Mouse (Mus musculus) MEL (cell line): ENCODE data around the gene Top3a. TPM values are rescaled to one million over a fixed set of nuclear protein-coding genes. Genes with fewer than 3 reads are reported as not detected.

ENCODE experiments used
- DNase-seq: peaks from one replicate; pipeline ENCODE4 v3.0.0; 2011; ENCODE audit warnings: low read depth, low spot score
- H3K27ac ChIP-seq: 2 replicates; pipeline ENCODE4 v1.5.1; 2012; ENCODE audit warnings: low read depth, mild to moderate bottlenecking, control low read depth, low read length, moderate library complexity; ENCODE audit not compliant: control insufficient read depth
- H3K27me3 ChIP-seq, 2 experiments: fragments of 150-350 bp in 1 of 2; sonication (generic) in 1 of 2; 2 replicates each; pipeline ENCODE4 v1.6.1; 2012; ENCODE audit warnings: low read length in 2 of 2, mild to moderate bottlenecking in 2 of 2, improper control_type of control experiment in 1 of 2, moderate library complexity in 1 of 2; ENCODE audit not compliant: insufficient read depth in 2 of 2, control insufficient read depth in 1 of 2
- H3K36me3 ChIP-seq, 2 experiments: 2 replicates each; pipeline ENCODE4 v1.6.1; 2012 to 2014; ENCODE audit warnings: low read length in 2 of 2, improper control_type of control experiment in 1 of 2, inconsistent platforms in 1 of 2, mild to moderate bottlenecking in 1 of 2; ENCODE audit not compliant: insufficient read depth in 2 of 2, control insufficient read depth in 1 of 2
- H3K4me1 ChIP-seq, 2 experiments: fragments of 150-350 bp in 1 of 2; sonication (generic) in 1 of 2; 2 replicates each; pipeline ENCODE4 v1.6.1; 2012; ENCODE audit warnings: low read length in 2 of 2, improper control_type of control experiment in 1 of 2, mild to moderate bottlenecking in 1 of 2; ENCODE audit not compliant: insufficient read depth in 2 of 2, control insufficient read depth in 1 of 2
- H3K4me3 ChIP-seq, 2 experiments: fragments of 150-350 bp in 1 of 2; sonication (generic) in 1 of 2; 2 replicates each; pipeline ENCODE4 v1.5.1; 2012; ENCODE audit warnings: low read depth in 2 of 2, low read length in 2 of 2, mild to moderate bottlenecking in 2 of 2, moderate library complexity in 2 of 2, control low read depth in 1 of 2, improper control_type of control experiment in 1 of 2; ENCODE audit not compliant: control insufficient read depth in 1 of 2, insufficient read depth in 1 of 2
- H3K79me2 ChIP-seq: 2 replicates; pipeline ENCODE4 v1.6.1; 2012; ENCODE audit warnings: mild to moderate bottlenecking, low read length, moderate library complexity; ENCODE audit not compliant: control insufficient read depth, poor library complexity, insufficient read depth
- H3K9ac ChIP-seq: 2 replicates; pipeline ENCODE4 v1.6.1; 2012; ENCODE audit warnings: low read depth, mild to moderate bottlenecking, control low read depth, low read length, moderate library complexity; ENCODE audit not compliant: control insufficient read depth, poor library complexity, severe bottlenecking
- H3K9me3 ChIP-seq: fragments of 150-350 bp; sonication (generic); replicated peaks from 2 replicates; pipeline ENCODE4 v1.6.1; 2012; ENCODE audit warnings: mild to moderate bottlenecking, low read length, improper control_type of control experiment, moderate library complexity; ENCODE audit not compliant: insufficient read depth
- BHLHE40 ChIP-seq: IDR thresholded peaks from 2 replicates; pipeline ENCODE4 v1.6.1; 2012; ENCODE audit warnings: low read depth, mild to moderate bottlenecking, inconsistent platforms, low read length, improper control_type of control experiment, borderline replicate concordance
- CHD2 ChIP-seq: IDR thresholded peaks from 2 replicates; pipeline ENCODE4 v1.6.1; 2011; ENCODE audit warnings: low read length, improper control_type of control experiment
- CTCF ChIP-seq, 3 experiments: IDR thresholded peaks in 2 of 3; conservative IDR thresholded peaks in 1 of 3; 2 replicates each; pipeline ENCODE4 v1.5.1; 2011 to 2012; ENCODE audit warnings: low read length in 3 of 3, low read depth in 2 of 3, mild to moderate bottlenecking in 2 of 3, improper control_type of control experiment in 1 of 3, inconsistent platforms in 1 of 3, mixed read lengths in 1 of 3, moderate library complexity in 1 of 3; ENCODE audit not compliant: control insufficient read depth in 1 of 3, insufficient read depth in 1 of 3, poor library complexity in 1 of 3, severe bottlenecking in 1 of 3
- ELF1 ChIP-seq: IDR thresholded peaks from 2 replicates; pipeline ENCODE4 v1.6.1; 2014; ENCODE audit warnings: low read depth, mild to moderate bottlenecking, inconsistent platforms, low read length, improper control_type of control experiment, moderate library complexity
- EP300 ChIP-seq, 2 experiments: IDR thresholded peaks; 2 replicates each; pipeline ENCODE4 v1.6.1; 2011; ENCODE audit warnings: improper control_type of control experiment in 2 of 2, low read length in 2 of 2, low read depth in 1 of 2, mild to moderate bottlenecking in 1 of 2
- GABPA ChIP-seq: IDR thresholded peaks from 2 replicates; pipeline ENCODE4 v1.6.1; 2012; ENCODE audit warnings: low read depth, mild to moderate bottlenecking, inconsistent platforms, low read length, improper control_type of control experiment, moderate library complexity
- GATA1 ChIP-seq: IDR thresholded peaks from 2 replicates; pipeline ENCODE4 v1.6.1; 2011; ENCODE audit warnings: low read depth, low read length, improper control_type of control experiment
- MAFK ChIP-seq: IDR thresholded peaks from 2 replicates; pipeline ENCODE4 v1.6.1; 2011; ENCODE audit warnings: low read depth, mild to moderate bottlenecking, low read length, improper control_type of control experiment, borderline replicate concordance
- MAZ ChIP-seq: IDR thresholded peaks from 2 replicates; pipeline ENCODE4 v1.6.1; 2012; ENCODE audit warnings: low read depth, mild to moderate bottlenecking, inconsistent platforms, low read length, improper control_type of control experiment
- MEF2A ChIP-seq: IDR thresholded peaks from 2 replicates; pipeline ENCODE4 v1.6.1; 2014; ENCODE audit warnings: low read depth, mild to moderate bottlenecking, inconsistent platforms, low read length, improper control_type of control experiment; ENCODE audit not compliant: poor library complexity, insufficient replicate concordance, severe bottlenecking; ENCODE audit errors: extremely low read depth
- MYC ChIP-seq: IDR thresholded peaks from 2 replicates; pipeline ENCODE4 v1.6.1; 2011; ENCODE audit warnings: low read depth, mild to moderate bottlenecking, low read length, improper control_type of control experiment, moderate library complexity
- POLR2A ChIP-seq, 2 experiments: IDR thresholded peaks; 2 replicates each; pipeline ENCODE4 v1.6.1; 2011 to 2012; ENCODE audit warnings: low read length in 2 of 2, mild to moderate bottlenecking in 2 of 2, control low read depth in 1 of 2, improper control_type of control experiment in 1 of 2, low read depth in 1 of 2, moderate library complexity in 1 of 2; ENCODE audit not compliant: control insufficient read depth in 1 of 2, insufficient read depth in 1 of 2, poor library complexity in 1 of 2
- POLR2AphosphoS2 ChIP-seq: IDR thresholded peaks from 2 replicates; pipeline ENCODE4 v1.6.1; 2011; ENCODE audit warnings: low read length, improper control_type of control experiment
- POLR2AphosphoS5 ChIP-seq: IDR thresholded peaks from 2 replicates; pipeline ENCODE4 v1.6.1; 2012; ENCODE audit warnings: low read depth, borderline replicate concordance, mild to moderate bottlenecking, inconsistent platforms, low read length, moderate library complexity, mixed read lengths
- RAD21 ChIP-seq: IDR thresholded peaks from 2 replicates; pipeline ENCODE4 v1.6.1; 2011; ENCODE audit warnings: mild to moderate bottlenecking, low read depth, low read length, improper control_type of control experiment
- RCOR1 ChIP-seq: IDR thresholded peaks from 2 replicates; pipeline ENCODE4 v1.6.1; 2012; ENCODE audit warnings: low read depth, mild to moderate bottlenecking, inconsistent platforms, low read length, improper control_type of control experiment
- SIN3A ChIP-seq: IDR thresholded peaks from 2 replicates; pipeline ENCODE4 v1.6.1; 2012; ENCODE audit warnings: low read length, improper control_type of control experiment, inconsistent platforms
- TBP ChIP-seq: IDR thresholded peaks from 2 replicates; pipeline ENCODE4 v1.8.0; 2011; ENCODE audit warnings: low read depth, low read length, improper control_type of control experiment
- UBTF ChIP-seq: IDR thresholded peaks from 2 replicates; pipeline ENCODE4 v1.6.1; 2012; ENCODE audit warnings: low read depth, mild to moderate bottlenecking, inconsistent platforms, low read length, improper control_type of control experiment, moderate library complexity, borderline replicate concordance; ENCODE audit not compliant: insufficient read depth
- ZC3H11A ChIP-seq: IDR thresholded peaks from 2 replicates; pipeline ENCODE4 v1.6.1; 2012; ENCODE audit warnings: low read depth, mild to moderate bottlenecking, inconsistent platforms, low read length, improper control_type of control experiment
- ZKSCAN1 ChIP-seq: IDR thresholded peaks from 2 replicates; pipeline ENCODE4 v1.6.1; 2012; ENCODE audit warnings: low read depth, mild to moderate bottlenecking, inconsistent platforms, low read length, improper control_type of control experiment, moderate library complexity
- ZMIZ1 ChIP-seq: IDR thresholded peaks from 2 replicates; pipeline ENCODE4 v1.6.1; 2012; ENCODE audit warnings: low read depth, mild to moderate bottlenecking, inconsistent platforms, low read length, improper control_type of control experiment, moderate library complexity
- polyA plus RNA-seq, 2 experiments: library from polyadenylated mRNA; stranded (reverse) in 1 of 2; unstranded in 1 of 2; fragments of >175 nt in 1 of 2; fragments of >200 nt in 1 of 2; gene quantifications; 2 replicates each; pipeline versions ENCODE4 v1.2.1 to v1.2.4; 2012; ENCODE audit warnings: low replicate concordance in 2 of 2, low read depth in 1 of 2; ENCODE audit not compliant: insufficient read length in 2 of 2, insufficient read depth in 1 of 2, missing spikeins in 1 of 2
- total RNA-seq: library from RNA; depleted of rRNA; stranded (reverse); fragments of 300-350 nt; gene quantifications from 2 replicates; pipeline ENCODE4 v1.2.3, GENCODE M21; 2012

The Top3a gene
- total and polyA plus RNA-seq, 3 experiments = 17.7 to 18.4 TPM; not detected in 1

DNA sequence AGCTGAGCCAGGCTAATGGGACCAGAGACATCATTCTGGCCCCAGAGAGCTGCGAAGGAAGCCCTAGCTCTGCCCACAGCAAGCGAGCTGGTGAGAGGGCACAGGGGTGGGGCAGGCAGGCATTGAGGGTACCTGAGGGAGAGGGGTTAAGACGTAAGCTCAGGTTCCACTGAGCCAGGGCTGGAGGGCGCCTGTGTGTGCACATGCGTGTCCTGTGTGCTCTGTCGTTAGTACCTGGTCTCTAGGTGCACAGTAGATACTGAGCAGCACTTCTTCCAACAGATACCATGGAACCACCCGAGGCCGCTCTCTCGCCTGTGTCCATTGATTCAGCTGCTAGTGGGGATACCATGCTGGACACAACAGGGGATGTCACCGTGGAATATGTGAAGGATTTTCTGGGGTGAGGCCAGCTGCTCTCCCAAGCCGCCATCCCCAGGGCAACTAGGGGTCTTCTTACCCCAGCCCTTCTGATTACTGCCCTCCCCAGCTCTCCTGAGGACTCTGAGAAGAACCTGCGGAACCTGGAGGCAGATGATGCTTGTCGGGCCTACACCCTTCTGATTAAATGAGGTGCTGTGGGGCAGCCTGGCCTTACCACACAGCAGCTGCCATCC is 64.4 kb downstream of the Top3a start:
- Histone ChIP-seq H3K9ac (no peak overlapping the region), H3K4me1 (no peaks in the 10 kb centered on the region), H3K27me3 (no peaks in the 10 kb centered on the region), H3K36me3 (peaks cover 0 to 3% of the 10 kb centered on the region in 2 experiments; a peak in 1 of 4 replicates), H3K79me2 (no peaks in the 10 kb centered on the region), H3K9me3 (no peaks in the 10 kb centered on the region), H3K27ac (no peak overlapping the region), H3K4me3 (no peak overlapping the region)
- no peak for DNase-seq
- TF ChIP-seq MAFK (no peak), ZMIZ1 (no peak), GABPA (no peak), CHD2 (no peak), RCOR1 (no peak), EP300 (IDR thresholded peaks at IDR 0.05; ENCODE audit: low read depth in 1 of 2, low read length in 2 of 2) (no peak), ELF1 (no peak), POLR2A (IDR thresholded peaks at IDR 0.05; ENCODE audit: control insufficient read depth in 1 of 2, insufficient read depth in 1 of 2, low read depth in 1 of 2, low read length in 2 of 2, poor library complexity in 1 of 2) (no peak), ZKSCAN1 (no peak), POLR2AphosphoS2 (no peak), MEF2A (no peak), POLR2AphosphoS5 (no peak), UBTF (no peak), BHLHE40 (no peak), GATA1 (no peak), CTCF (IDR thresholded peaks at IDR 0.05 in 2 of 3, conservative IDR thresholded peaks at IDR 0.05 in 1 of 3; ENCODE audit: control insufficient read depth in 1 of 3, insufficient read depth in 1 of 3, low read depth in 2 of 3, low read length in 3 of 3, poor library complexity in 1 of 3, severe bottlenecking in 1 of 3) (no peak), TBP (no peak), ZC3H11A (no peak), MYC (no peak)

DNA sequence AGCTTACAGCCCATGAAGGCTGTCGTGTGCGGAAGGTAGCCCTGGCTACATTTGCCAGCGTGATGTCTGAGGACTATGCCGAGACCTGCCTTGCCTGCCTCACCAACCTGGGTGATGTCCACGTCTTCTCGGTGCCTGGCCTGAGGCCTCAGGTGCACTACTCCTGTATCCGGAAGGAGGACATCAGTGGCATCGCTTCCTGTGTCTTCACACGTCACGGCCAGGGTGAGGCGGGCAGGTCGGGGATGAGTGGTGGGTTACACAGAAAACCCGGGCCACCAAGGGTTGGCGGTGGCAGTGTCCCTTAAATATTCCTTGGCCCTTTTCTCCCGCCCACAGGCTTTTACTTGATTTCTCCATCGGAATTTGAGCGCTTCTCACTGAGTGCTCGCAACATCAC is 65.1 kb downstream of the Top3a start:
- TF ChIP-seq RAD21 (no peak), SIN3A (no peak), CTCF (IDR thresholded peaks at IDR 0.05 in 2 of 3, conservative IDR thresholded peaks at IDR 0.05 in 1 of 3; ENCODE audit: control insufficient read depth in 1 of 3, insufficient read depth in 1 of 3, low read depth in 2 of 3, low read length in 3 of 3, poor library complexity in 1 of 3, severe bottlenecking in 1 of 3) (no peak), MAZ (no peak)
- H3K4me1 ChIP-seq = no peaks in the 10 kb centered on the region
- H3K36me3 ChIP-seq = peaks cover 0 to 3% of the 10 kb centered on the region in 2 experiments; a peak in 1 of 4 replicates
- H3K27me3 ChIP-seq = no peaks in the 10 kb centered on the region
- no peak overlapping the region for H3K9ac ChIP-seq
- DNase-seq = no peak
- no peak overlapping the region for H3K27ac ChIP-seq
- H3K79me2 ChIP-seq = no peaks in the 10 kb centered on the region
- H3K4me3 ChIP-seq = no peak overlapping the region
- no peaks in the 10 kb centered on the region for H3K9me3 ChIP-seq
